Mouse (Mus musculus): ENCODE measurements around the gene Hoxb5. TPM values are rescaled to one million over a fixed set of nuclear protein-coding genes. Genes with fewer than 3 reads are reported as not detected.

Hoxb5 gene
- polyA plus RNA-seq, 1 experiment from 2014 or later, result 33.1 TPM

GRCm38 (mm10) chr11:96341701-96342575 lies 38.8 kb downstream of the Hoxb5 start:
- Histone ChIP-seq H3K27ac (ENCODE audit: low read depth, low read length) (peak overlapping the region; percentile 98), H3K36me3 (ENCODE audit: control insufficient read depth, insufficient read depth, low read length) (no peaks in the 10 kb centered on the region), H3K4me1 (replicated peaks; ENCODE audit: control insufficient read depth, insufficient read depth, low read length) (peaks cover 5% of the 10 kb centered on the region; the same call in 1 of the 2 replicates), H3K9me3 (ENCODE audit: control insufficient read depth, low read length) (no peaks in the 10 kb centered on the region), H3K9ac (ENCODE audit: low read depth, low read length) (peak overlapping the region; percentile 93), H3K27me3 (ENCODE audit: control insufficient read depth, insufficient read depth, low read length) (peaks cover 73% of the 10 kb centered on the region), H3K4me2 (replicated peaks; ENCODE audit: low read depth, low read length) (peak overlapping the region; percentile 79), H3K4me3 (ENCODE audit: low read depth, low read length) (peak overlapping the region; percentile 56)
- under 1% methylated on average over 40 of the region's 40 CpGs for WGBS
- no peak for ATAC-seq (ENCODE audit: low FRiP score)
- DNase-seq (ENCODE audit: low spot score), result no peak

- Histone ChIP-seq H3K27me3 (ENCODE audit: control insufficient read depth, insufficient read depth, low read length) (peaks cover 73% of the 10 kb centered on the region), H3K4me2 (replicated peaks; ENCODE audit: low read depth, low read length) (peak overlapping the region; percentile 79), H3K4me1 (replicated peaks; ENCODE audit: control insufficient read depth, insufficient read depth, low read length) (peaks cover 5% of the 10 kb centered on the region; the same call in 1 of the 2 replicates), H3K4me3 (ENCODE audit: low read depth, low read length) (peak overlapping the region; percentile 56), H3K36me3 (ENCODE audit: control insufficient read depth, insufficient read depth, low read length) (no peaks in the 10 kb centered on the region), H3K27ac (ENCODE audit: low read depth, low read length) (peak overlapping the region; percentile 98), H3K9me3 (ENCODE audit: control insufficient read depth, low read length) (no peaks in the 10 kb centered on the region), H3K9ac (ENCODE audit: low read depth, low read length) (peak overlapping the region; percentile 93)
- no peak for ATAC-seq (ENCODE audit: low FRiP score)
- DNase-seq (ENCODE audit: low spot score), result no peak
- 2% methylated on average over 4 of the region's 4 CpGs for WGBS
Measured at GRCm38 (mm10) chr11:96342576-96342930, 39.4 kb downstream of the Hoxb5 start.

GRCm38 (mm10) chr11:96343206-96343745 lies 40.1 kb downstream of the Hoxb5 start:
- Histone ChIP-seq H3K27ac (ENCODE audit: low read depth, low read length) (peak overlapping the region; percentile 98), H3K27me3 (ENCODE audit: control insufficient read depth, insufficient read depth, low read length) (peaks cover 71% of the 10 kb centered on the region), H3K4me3 (ENCODE audit: low read depth, low read length) (peak overlapping the region; percentile 56), H3K9me3 (ENCODE audit: control insufficient read depth, low read length) (no peaks in the 10 kb centered on the region), H3K9ac (ENCODE audit: low read depth, low read length) (peak overlapping the region; percentile 93), H3K4me1 (replicated peaks; ENCODE audit: control insufficient read depth, insufficient read depth, low read length) (peaks cover 5% of the 10 kb centered on the region; the same call in 1 of the 2 replicates), H3K4me2 (replicated peaks; ENCODE audit: low read depth, low read length) (peak overlapping the region; percentile 79), H3K36me3 (ENCODE audit: control insufficient read depth, insufficient read depth, low read length) (no peaks in the 10 kb centered on the region)
- ATAC-seq (ENCODE audit: low FRiP score) (no peak), DNase-seq (ENCODE audit: low spot score) (no peak)
- WGBS, result 5% methylated on average over 2 of the region's 2 CpGs

GRCm38 (mm10) chr11:96344061-96344877 lies 41.1 kb downstream of the Hoxb5 start:
- DNase-seq (ENCODE audit: low spot score), result peak; percentile 75
- H3K9ac ChIP-seq (ENCODE audit: low read depth, low read length), result peak overlapping the region; percentile 93
- H3K27ac ChIP-seq (ENCODE audit: low read depth, low read length), result peak overlapping the region; percentile 98
- ATAC-seq (ENCODE audit: low FRiP score), result peak; percentile 43; the same call in 1 of the 2 replicates
- H3K27me3 ChIP-seq (ENCODE audit: control insufficient read depth, insufficient read depth, low read length), result peaks cover 65% of the 10 kb centered on the region
- H3K4me2 ChIP-seq (replicated peaks; ENCODE audit: low read depth, low read length), result peak overlapping the region; percentile 79
- 3% methylated on average over 36 of the region's 40 CpGs for WGBS
- H3K9me3 ChIP-seq (ENCODE audit: control insufficient read depth, low read length), result no peaks in the 10 kb centered on the region
- H3K4me3 ChIP-seq (ENCODE audit: low read depth, low read length), result peak overlapping the region; percentile 56
- no peaks in the 10 kb centered on the region for H3K36me3 ChIP-seq (ENCODE audit: control insufficient read depth, insufficient read depth, low read length)
- peaks cover 5% of the 10 kb centered on the region; the same call in 1 of the 2 replicates for H3K4me1 ChIP-seq (replicated peaks; ENCODE audit: control insufficient read depth, insufficient read depth, low read length)

- H3K4me2 ChIP-seq (replicated peaks; ENCODE audit: low read depth, low read length), result peak overlapping the region; percentile 79
- H3K27ac ChIP-seq (ENCODE audit: low read depth, low read length), result peak overlapping the region; percentile 98
- ATAC-seq (ENCODE audit: low FRiP score) (no peak), DNase-seq (ENCODE audit: low spot score) (no peak)
- peak overlapping the region; percentile 93 for H3K9ac ChIP-seq (ENCODE audit: low read depth, low read length)
- 6% methylated on average over 5 of the region's 6 CpGs for WGBS
- no peaks in the 10 kb centered on the region for H3K36me3 ChIP-seq (ENCODE audit: control insufficient read depth, insufficient read depth, low read length)
- no peaks in the 10 kb centered on the region for H3K9me3 ChIP-seq (ENCODE audit: control insufficient read depth, low read length)
- H3K4me3 ChIP-seq (ENCODE audit: low read depth, low read length), result peak overlapping the region; percentile 56
- H3K27me3 ChIP-seq (ENCODE audit: control insufficient read depth, insufficient read depth, low read length), result peaks cover 65% of the 10 kb centered on the region
- H3K4me1 ChIP-seq (replicated peaks; ENCODE audit: control insufficient read depth, insufficient read depth, low read length), result peaks cover 5% of the 10 kb centered on the region; the same call in 1 of the 2 replicates
Measured at GRCm38 (mm10) chr11:96344878-96345159, 41.7 kb downstream of the Hoxb5 start.

GRCm38 (mm10) chr11:96345220-96345892 lies 42.2 kb downstream of the Hoxb5 start:
- Histone ChIP-seq H3K9me3 (ENCODE audit: control insufficient read depth, low read length) (no peaks in the 10 kb centered on the region), H3K27ac (ENCODE audit: low read depth, low read length) (peak overlapping the region; percentile 98), H3K4me3 (ENCODE audit: low read depth, low read length) (peak overlapping the region; percentile 56), H3K9ac (ENCODE audit: low read depth, low read length) (peak overlapping the region; percentile 93), H3K4me2 (replicated peaks; ENCODE audit: low read depth, low read length) (peak overlapping the region; percentile 79), H3K27me3 (ENCODE audit: control insufficient read depth, insufficient read depth, low read length) (peaks cover 66% of the 10 kb centered on the region), H3K4me1 (replicated peaks; ENCODE audit: control insufficient read depth, insufficient read depth, low read length) (peaks cover 8% of the 10 kb centered on the region; the same call in 1 of the 2 replicates), H3K36me3 (ENCODE audit: control insufficient read depth, insufficient read depth, low read length) (no peaks in the 10 kb centered on the region)
- 2% methylated on average over 42 of the region's 56 CpGs for WGBS
- DNase-seq (ENCODE audit: low spot score) (peak; percentile 62), ATAC-seq (ENCODE audit: low FRiP score) (no peak)

GRCm38 (mm10) chr11:96345893-96346806 lies 43.0 kb downstream of the Hoxb5 start:
- peaks cover 9% of the 10 kb centered on the region; the same call in 1 of the 2 replicates for H3K4me1 ChIP-seq (replicated peaks; ENCODE audit: control insufficient read depth, insufficient read depth, low read length)
- peaks cover 71% of the 10 kb centered on the region for H3K27me3 ChIP-seq (ENCODE audit: control insufficient read depth, insufficient read depth, low read length)
- peak overlapping the region; percentile 79 for H3K4me2 ChIP-seq (replicated peaks; ENCODE audit: low read depth, low read length)
- ATAC-seq (ENCODE audit: low FRiP score), result no peak
- H3K9me3 ChIP-seq (ENCODE audit: control insufficient read depth, low read length), result no peaks in the 10 kb centered on the region
- H3K27ac ChIP-seq (ENCODE audit: low read depth, low read length), result peak overlapping the region; percentile 98
- WGBS, result 2% methylated on average over 45 of the region's 45 CpGs
- peak overlapping the region; percentile 56 for H3K4me3 ChIP-seq (ENCODE audit: low read depth, low read length)
- peak overlapping the region; percentile 93 for H3K9ac ChIP-seq (ENCODE audit: low read depth, low read length)
- peak; percentile 70 for DNase-seq (ENCODE audit: low spot score)
- no peaks in the 10 kb centered on the region for H3K36me3 ChIP-seq (ENCODE audit: control insufficient read depth, insufficient read depth, low read length)

Data from hindbrain, embryonic 11.5 days (tissue).